Mouse (Mus musculus): ENCODE results near the gene Psmb8.

The Psmb8 gene

DNA sequence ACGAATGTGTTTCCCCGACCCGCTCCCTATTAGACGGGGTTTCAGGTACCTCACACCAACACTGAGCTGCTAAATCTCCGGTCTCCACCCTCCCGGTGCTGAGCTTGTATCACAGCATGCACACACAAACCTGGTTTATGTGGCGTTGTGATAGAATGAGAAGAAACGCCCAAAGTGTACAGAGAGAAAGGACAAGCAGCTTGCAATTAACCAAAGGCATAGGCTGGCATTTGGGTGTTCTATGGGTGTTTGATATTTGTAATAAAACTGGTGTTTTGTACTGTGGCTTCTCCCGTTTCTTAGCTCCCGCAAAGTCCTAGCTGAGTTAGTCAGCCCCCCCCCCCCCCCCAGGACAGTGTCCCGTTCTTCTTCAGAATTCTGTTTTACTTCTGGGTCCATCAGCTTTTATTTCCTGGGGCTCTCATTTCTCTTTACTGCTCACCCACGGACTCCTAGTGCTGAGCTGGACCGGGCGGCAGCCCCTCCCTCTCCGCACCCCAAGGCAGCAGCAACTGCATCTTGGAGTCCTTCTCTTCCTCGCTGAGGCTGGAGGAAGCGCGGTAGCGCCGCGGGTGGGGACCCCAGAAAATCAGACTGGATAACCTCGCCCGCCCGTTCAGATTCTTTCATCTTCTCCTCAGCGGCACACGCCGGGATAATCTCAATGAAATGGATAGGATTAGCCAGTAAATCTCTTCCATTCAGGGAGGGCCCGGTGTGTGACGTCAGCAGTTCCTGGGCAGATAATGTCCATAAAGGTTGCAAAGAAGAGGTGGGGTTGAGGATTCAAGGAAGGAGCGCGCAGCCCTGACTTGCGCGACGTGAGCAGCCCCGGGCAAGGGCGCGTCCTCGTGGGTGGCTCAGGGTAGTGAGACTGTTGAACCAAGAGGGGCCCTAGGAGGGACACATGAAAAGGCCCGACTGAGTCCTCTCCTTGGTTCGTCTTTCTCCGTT is at the start of gene Psmb8:
TSS of gene Psmb8 (plus strand) at position 781 of the 954 bp plus-strand sequence.
- peak; percentile 99 for DNase-seq

DNA sequence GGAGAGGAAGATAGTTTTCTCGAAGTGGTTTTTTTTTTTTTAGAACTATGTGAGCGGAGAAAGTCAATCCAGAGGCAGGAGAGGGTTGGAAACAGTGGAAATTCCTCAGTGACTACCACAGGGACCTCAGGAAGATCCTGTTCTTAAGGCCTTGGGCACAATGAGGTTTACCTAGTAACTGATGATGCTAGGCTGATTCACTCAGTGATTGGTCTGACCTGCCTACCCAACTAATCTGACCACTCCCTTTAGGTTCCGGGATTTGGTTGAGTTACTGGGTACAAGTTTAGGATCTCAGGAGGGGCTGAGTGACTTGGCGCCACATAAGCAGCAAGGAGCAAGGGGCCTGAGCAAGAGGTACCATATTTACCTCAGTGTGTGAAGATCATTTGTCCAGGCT is 44.6 kb upstream of the Psmb8 start, which contains the start of gene H2-DMb1:
TSS of gene H2-DMb1 (plus strand) at position 150 of the 400 bp plus-strand sequence.
- peak; percentile 96 for DNase-seq

DNA sequence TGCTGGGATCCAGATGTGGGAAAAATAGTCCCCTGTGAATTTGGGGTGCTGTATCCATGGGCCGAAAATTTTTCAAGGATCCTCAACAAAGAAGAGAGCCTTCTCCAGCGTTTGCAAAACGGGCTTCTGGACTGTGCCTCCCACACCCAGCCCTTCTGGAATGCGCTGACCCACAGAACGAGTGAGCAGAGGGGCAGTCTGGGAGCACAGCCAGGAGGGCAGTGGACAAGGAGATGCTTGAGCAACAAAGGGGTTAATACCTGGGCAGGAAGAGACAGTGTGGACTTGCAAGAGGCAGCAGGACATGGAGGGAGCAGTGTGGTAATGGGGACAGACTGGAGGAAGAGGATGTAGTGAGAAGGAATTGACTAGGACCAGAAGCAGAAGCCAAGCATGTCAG is 42.0 kb upstream of the Psmb8 start:
- no peak for DNase-seq

DNA sequence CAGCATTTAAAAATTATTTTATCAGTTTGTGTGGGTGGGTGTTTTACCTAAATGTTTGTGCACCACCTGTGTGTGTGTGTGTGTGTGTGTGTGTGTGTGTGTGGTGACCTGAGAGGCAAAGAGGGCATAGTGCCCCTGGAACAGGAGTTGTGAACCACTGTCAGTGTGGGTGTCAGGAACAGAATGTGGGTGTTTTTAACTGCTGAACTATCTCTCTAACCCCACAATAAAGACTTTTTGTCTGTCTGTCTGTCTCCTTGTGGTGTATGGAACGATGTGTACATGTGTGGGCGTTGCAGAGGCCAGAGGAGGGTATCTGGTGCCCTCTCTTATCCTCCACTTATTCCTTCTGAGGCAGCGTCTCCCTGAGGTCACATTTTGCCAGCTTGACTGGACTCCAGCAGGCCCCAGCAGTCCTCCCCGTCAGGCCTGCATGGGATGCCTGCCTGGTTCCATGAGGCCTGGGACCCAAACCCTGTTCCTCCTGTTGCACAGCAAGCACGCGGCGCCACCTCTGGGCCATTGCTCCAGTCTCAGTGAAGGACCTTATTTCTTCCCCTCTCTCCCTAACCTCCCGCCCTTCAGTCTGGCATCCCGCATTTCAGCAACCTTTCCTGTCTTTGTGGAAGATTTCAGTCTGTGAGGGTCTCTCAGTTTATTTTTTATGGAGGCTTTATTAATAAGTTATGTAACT is 33.2 kb upstream of the Psmb8 start:
- DNase-seq, result no peak

DNA sequence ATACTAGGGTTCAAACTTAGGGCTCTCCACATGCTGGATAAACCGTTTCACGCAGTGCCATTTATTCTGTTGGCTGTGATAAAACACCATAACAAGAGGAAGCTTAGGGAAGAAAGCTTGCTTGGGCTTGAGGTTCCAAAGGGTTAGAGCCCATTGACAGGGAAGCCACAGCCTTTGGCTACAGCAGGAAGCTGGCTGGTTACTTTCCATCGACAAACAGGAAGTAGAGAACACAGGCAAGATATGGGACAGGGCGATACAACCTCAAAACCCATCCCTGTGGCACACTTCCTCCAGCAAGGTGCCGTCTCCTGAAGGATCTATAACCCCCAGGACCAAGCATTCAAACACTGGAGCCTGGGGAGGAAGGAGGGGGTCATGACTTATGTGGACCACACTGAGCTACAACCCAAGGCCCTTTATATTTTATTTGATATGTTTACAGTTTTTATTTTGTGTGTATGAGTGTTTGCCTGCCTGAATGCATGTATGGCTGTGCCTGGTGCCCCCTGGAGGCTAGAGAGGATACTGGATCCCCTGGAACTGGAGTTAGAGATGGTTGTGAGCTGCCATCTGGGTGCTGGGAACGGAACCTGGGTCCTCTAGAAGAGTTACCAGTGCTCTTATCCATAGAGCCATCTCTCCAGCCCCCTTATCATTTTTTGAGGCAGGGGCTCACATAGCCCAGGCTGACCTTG is 32.3 kb upstream of the Psmb8 start:
- DNase-seq, result no peak

DNA sequence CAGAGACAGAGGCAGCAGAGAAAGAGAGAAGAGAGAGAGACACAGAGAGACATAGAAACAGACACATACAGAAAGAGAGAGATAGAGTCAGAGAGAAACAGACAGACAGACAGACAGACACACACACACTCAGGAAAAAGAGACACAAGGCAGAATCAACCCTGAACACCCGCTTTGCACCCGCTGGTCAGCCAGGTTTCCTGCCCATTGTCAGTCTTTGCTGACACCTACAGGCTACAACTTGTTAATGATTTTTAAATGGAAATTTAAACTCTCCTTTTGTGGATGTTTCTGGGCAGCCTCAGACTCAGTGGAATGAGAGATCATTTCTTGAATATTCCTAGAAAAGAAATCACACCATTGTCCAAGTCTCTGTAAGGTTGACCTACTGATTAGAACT is 28.2 kb upstream of the Psmb8 start:
- no peak for DNase-seq

DNA sequence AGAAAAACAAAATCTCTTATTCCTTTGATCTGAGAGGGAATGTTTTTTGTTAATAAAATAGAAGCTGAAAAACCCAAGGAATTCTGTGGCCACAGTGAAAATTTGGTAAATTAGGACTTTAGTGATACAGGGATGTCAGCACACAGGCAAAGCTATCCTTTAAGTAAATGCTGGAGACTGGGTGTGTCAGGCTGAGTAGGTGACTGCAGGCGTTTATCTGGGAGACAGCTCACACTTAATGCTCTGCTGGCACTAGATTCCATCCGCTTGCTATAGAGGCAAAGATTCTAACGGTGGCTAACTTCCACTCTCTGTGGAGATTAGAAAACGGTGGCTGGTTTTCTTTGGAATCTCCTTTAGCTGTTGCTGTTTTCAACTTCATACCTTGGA is 27.0 kb upstream of the Psmb8 start:
- DNase-seq, result no peak

DNA sequence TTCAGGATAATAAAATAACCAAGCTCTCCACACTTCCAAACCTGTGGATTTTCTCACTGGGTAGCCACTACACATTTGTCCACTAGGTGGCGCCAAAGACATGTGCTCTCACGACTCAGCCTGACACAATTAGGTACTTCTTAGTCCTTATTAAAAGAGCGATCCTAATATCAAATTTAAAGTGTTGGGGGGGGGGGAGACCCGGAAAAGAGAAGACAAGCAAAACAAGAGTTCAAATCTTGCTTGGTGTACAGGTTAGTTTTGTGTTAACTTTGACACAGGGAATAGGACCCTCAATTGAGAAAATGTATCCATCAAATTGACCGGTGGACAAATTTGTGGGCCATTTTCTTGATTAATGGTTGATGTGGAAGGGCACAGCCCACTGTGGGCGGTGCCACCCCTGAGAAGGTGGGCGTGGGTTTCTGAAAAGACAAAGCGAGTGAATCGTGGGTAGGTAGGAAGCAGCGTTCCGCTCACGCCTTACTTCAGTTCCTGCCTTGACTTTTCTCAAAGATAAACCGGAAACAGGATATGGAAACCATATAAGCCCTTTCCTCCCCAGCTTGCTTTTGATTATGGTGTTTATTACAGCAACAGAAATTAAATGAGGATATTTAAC is 26.5 kb upstream of the Psmb8 start:
- DNase-seq, result peak; percentile 96

DNA sequence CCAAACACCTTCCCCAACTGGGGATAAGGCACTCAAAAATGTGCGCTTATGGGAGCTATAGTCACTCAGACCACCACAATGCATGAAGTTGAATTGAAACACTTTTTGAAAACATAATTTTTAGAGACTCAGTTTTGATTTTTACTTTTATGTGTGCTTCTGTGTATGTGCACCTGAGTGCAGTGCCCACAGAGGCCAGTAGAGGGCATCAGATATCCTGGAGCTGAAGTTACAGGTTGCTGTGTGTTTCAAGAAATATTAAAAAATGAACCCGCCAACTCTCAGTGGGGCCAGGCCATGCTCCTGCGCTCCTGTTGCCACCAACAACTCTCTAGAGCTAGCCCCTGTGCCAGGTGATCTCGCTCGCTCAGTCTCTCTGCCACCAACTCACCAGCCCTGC is 25.0 kb upstream of the Psmb8 start:
- no peak for DNase-seq

DNA sequence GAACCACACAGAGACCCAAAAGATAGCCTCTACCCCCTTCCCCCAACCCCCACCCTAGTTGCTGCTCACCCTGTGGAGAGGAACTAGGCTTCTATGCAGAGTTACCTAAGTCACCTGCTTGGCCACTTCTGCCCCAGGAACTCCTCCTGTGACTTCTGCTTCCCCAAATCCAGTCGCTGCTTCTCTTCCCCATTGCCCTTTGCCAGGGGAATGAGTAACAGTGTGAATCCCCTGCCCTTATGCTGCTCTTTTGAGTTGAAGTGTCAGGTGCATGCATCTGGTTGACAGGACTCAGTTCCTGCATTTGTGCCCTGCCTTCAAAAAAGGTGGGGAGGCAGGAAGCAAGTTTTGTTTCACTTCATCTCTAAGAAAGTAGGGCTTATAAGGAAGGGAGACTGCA is 23.4 kb upstream of the Psmb8 start:
- DNase-seq, result no peak

DNA sequence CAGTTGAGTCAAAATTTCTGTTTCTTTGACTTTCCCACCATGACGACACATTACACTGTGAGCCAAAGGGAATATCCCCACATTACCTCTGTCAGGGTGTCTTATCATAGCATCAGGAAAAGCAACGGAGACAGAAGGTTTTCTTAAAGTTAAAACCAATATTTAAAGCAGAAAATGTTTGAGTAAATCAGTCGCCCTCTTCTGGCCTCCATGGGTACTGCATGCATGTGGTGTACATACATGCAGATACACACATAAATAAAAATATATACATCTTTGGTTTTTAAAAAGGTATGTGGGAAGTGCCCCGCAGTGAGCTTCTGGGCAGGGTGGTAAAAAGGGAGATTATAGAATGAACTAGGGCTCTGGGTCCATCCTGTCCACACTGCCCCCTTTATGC is 20.3 kb upstream of the Psmb8 start:
- DNase-seq, result no peak

DNA sequence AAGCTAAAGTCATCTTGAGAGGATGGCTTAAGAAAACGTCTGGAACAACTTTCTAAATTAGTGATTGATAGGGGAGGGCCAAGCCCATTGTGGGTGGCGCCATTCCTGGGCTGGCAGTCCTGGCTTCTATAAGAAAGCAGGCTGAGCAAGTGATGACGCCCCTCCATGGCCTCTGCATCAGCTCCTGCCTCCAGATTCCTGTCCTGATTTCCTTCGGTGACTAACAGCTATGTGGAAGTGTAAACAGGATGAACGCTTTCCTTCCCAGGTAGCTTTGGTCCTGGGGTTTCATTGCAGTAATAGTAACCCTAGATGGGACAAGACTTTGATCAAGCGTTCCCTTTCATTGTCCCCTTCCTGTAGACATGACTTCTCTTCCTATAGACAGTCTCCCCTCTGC is 18.5 kb upstream of the Psmb8 start:
- DNase-seq, result no peak

DNA sequence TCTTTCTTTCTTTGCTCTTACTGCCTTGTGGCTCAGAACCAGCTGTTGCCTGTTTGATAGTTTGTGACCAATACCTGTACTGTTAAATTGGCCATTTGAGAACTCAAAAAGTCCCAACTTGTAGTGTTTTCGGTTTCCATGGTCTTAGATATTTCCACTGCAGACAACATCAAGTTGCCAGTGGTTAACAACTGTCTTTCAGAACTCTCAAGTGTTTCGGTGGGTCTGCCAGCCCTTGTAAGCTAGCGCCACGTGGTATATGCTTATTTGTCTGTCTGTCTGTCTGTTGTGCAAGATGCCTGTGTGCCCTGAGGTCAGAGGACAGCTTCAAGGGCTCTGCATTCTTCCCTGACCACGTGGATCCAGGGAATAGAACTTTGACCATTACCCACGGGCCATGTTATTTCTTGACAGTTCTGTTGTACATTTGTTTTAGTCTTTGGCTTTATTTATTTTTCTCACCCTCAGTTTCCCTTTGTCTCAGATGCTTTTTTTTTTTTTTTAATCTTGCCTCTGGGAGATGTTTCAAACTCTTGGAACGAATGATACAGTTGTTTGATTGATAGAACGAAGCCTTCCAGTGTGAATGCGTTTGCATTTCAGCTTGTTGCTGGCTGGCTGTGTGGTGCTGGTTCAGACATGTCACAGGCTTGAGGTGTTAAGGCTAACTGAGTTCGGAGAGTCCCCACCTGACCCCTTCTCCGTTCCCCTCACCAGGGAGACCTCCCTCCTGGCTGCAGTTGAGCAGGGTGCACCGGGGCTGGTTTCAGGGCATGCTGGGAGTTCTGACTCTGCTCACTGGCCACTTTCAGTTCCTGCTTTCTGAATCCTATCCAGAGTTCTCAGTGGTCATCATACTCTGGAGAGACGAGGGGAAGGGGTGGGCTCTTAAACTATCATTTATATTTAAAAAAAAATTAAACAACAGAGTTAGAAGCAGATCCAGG is 17.3 kb upstream of the Psmb8 start:
- DNase-seq, result no peak

DNA sequence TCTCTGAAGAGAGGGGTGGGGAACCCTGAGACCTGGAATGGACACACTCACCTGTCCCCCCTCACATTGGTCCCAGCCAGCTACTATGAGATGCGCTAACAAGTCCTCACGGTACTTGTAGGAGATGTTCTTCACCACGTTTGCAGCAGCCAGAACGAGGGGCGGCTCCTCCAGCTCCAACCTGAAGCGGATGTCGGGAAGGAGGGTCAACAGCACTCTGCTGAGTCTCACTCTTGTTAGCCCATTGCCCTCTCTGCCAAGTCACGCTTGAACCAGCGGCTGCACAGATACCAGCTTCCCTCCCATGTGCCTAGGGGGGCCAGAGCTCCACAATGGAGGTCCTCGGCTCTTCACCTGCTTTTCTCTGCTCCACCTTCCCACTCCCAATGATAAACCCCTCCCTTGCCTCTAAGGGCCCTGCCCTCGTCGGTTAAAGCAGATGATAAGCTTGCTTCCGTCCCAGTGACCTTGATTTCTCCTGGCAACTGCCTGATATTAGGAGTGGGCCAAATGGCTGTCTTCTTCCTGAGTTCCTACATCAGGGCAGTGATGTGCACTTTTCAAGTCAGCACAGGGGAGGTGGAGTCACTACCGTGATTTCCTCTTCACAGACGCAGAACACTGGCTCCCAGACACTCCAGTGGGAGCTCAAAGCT is 13.8 kb upstream of the Psmb8 start:
- DNase-seq, result peak; percentile 87

DNA sequence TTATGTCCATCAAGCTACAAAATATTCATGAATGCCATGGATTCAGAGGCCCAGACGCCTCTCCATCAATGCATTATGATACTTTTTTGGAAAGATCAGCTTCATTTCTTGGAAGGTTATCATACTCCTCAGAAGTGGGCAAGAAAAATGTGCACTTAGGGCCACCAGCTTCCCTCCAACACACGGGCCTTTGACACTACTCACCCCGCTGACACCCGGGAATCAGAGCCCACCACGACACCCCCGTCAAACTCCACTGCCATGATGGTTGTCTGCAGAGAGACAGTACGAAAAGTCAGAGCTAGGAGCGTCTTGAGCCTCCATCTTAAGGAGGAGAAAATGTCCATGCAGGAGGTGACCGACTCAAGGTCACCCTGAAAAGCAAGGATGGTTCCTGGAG is 12.0 kb upstream of the Psmb8 start:
- DNase-seq, result peak; percentile 86

DNA sequence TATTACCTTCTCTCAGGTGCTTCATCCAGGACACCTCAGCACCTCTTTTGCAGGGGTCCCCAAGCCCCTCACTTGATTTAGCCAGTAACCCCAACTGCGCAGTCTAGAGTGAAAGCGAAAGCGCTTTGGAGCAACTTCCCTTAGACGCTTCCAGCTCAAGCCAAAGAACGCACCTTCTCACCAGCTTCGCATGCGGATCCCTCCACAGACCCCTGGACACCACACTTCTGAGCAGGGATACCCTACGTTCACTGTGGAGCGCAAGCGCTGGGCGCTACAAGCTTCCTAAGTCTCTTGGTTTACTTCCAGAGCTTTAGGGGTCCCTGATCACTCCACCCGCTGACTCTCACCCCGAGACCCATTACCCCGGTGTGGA is 10.6 kb upstream of the Psmb8 start:
- no peak for DNase-seq

DNA sequence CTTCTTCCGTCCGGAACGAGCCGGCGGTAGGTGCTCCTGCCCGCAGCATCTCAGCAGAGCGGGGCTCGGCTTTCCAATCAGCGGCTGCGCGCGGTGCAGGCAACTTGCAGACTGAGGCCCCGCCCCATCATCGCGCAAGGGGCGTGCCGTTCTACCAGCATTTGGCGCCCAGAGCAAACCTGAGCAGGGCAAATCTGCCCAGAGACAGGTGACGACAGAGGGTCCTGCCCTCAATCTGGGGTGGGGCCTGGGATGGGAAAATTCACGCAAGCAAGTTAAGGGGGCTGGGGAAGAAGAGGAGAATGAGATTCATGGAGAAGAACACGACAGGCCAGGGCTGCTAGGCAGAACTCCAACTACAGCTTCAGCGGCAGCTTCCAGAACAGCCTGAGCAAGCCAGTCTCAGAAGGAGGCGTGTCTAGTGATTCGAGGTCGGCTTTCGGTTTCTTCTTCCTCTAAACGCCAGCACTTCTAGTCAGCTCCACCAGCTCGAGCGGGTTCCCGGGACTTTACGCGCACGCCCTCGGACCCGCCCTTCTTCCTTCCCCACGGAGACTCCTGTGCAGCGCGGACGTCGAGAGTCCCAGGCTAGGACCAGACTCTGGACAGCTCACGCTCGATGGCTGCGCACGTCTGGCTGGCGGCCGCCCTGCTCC is 10.1 kb upstream of the Psmb8 start, which contains the start of the genes Tap1 and Psmb9:
TSS of gene Tap1 (plus strand) at position 293 of the 656 bp plus-strand sequence.
TSS of gene Psmb9 (minus strand) at position 504 of the 656 bp plus-strand sequence.
- peak; percentile 100 for DNase-seq

DNA sequence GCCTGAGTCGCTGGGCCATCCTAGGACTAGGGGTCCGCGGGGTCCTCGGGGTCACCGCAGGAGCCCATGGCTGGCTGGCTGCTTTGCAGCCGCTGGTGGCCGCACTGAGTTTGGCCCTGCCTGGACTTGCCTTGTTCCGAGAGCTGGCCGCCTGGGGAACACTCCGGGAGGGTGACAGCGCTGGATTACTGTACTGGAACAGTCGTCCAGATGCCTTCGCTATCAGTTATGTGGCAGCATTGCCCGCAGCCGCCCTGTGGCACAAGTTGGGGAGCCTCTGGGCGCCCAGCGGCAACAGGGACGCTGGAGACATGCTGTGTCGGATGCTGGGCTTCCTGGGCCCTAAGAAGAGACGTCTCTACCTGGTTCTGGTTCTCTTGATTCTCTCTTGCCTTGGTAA is 9.5 kb upstream of the Psmb8 start:
- DNase-seq, result no peak

DNA sequence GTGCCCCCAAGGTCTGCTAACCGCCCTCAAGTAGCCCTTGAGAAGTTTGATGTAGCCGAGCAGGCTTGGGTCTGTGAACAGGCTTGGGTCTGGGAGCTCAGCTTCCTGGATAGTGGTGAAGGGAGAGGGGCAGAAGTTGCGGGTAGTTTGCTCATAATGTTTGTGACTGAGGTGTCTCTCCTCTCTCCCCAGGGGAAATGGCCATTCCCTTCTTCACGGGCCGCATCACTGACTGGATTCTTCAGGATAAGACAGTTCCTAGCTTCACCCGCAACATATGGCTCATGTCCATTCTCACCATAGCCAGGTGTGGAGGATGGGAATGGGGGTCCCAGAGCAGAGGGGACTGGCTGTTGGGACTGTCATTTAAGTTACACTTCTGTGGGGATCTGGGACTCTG is 8.5 kb upstream of the Psmb8 start:
- peak; percentile 88 for DNase-seq

DNA sequence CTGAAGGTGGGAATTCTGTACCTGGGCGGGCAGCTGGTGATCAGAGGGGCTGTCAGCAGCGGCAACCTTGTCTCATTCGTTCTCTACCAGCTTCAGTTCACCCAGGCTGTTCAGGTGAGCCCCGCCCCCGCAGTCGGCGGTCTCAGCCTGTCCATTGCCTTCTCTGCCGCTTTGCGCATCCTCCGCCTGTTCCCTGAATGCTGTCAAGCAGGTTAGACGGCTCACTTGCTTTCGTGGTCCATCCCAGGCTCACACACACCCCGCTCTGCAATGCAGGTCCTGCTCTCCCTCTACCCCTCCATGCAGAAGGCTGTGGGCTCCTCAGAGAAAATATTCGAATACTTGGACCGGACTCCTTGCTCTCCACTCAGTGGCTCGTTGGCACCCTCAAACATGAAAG is 4.7 kb upstream of the Psmb8 start:
- peak; percentile 86 for DNase-seq

DNA sequence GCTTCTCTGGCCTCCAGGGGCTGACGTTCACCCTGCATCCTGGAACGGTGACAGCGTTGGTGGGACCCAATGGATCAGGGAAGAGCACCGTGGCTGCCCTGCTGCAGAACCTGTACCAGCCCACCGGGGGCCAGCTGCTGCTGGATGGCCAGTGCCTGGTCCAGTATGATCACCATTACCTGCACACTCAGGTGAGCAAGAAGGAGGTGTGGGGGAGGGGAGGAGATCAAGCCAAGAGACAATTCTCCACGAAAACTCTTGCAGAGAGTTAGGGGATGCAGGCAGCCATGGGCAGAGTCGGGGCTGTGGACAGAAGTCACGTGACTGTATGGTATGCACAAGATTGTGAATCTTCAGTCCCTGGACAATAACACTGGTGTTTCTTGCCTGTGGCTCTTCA is 4.1 kb upstream of the Psmb8 start:
- peak; percentile 85 for DNase-seq
